Mouse (Mus musculus) ES-E14 (cell line): Measurements from ENCODE around the gene Uts2.

Experiments
- CHD2 ChIP-seq: IDR thresholded peaks from 2 replicates; pipeline ENCODE4 v1.6.1; 2014; ENCODE audit warnings: mild to moderate bottlenecking, low read depth, low read length, inconsistent platforms
- ZC3H11A ChIP-seq: IDR thresholded peaks from 2 replicates; pipeline ENCODE4 v1.6.1; 2012; ENCODE audit warnings: low read depth, mild to moderate bottlenecking, inconsistent platforms, low read length, borderline replicate concordance
- ZNF384 ChIP-seq: IDR thresholded peaks from 2 replicates; pipeline ENCODE4 v1.6.1; 2012; ENCODE audit warnings: low read depth, low read length, inconsistent platforms

DNA sequence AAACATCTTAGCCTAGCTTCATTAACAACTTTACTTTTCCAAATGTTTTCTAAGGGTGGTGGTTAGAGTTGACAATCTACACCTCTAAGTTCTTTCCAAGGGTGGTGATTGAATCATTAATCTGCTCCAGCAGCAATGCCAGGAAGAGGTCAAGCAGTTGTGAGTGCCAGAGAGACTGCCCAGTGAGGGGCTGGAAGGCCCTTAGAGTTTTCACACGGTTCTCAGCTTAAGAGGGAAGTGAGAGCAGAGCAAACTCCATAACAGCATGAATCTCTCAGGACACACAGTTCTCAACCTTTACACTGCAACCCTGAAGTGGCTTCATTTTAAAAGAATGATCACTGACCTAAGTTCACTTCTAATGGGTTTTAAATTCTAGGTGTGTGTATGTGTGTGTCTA is 21.8 kb upstream of the Uts2 start:
- TF ChIP-seq ZC3H11A: no peak
- TF ChIP-seq ZNF384: no peak
- TF ChIP-seq CHD2: no peak
